17 mouse cellular contexts compared by ENCODE assay signal in the genomic region with DNA sequence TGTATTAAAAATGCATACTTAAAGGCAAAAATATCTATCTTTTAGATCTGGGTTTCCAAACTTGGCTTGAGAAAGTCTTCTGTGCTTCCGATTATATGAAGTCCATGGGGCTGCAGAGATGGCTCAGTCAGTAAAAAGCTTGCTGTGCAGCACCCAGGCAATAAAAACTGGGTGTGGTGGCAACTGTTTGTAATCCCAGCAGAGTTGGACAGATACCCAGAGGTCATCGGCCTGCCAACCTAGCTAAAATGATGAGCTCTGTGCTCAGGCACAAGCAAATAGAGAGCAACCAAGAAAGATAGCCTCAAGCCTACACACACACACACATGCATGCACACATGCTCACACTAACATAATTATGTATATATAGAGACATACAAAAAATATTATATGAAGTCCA.
"Had no signal": no experiment of that assay in that cellular context is flagged by ENCODE, and none has a peak within 500 bp of the region (broad histone marks: within the 10 kb centered on the region; RNA-seq: fewer than 3 reads in every experiment).

No protein-coding gene starts in this region.

- H3K27ac ChIP-seq: kidney, postnatal 0 days; limb, embryonic 12.5 days; limb, embryonic 15.5 days; liver, embryonic 14.5 days; midbrain, embryonic 10.5 days; midbrain, embryonic 13.5 days had no signal

- H3K4me3 ChIP-seq: limb, embryonic 12.5 days; limb, embryonic 15.5 days; megakaryocyte, embryonic 14.5 days; midbrain, embryonic 10.5 days; midbrain, embryonic 13.5 days had no signal

- DNase-seq: kidney, adult 2 months; kidney, postnatal 36 days; left cerebral cortex, postnatal 4 days; liver, postnatal 0 days; lung, embryonic 14.5 days; lung, postnatal 36 days; thymus, adult 18-20 months; thymus, postnatal 36 days had no signal

- ATAC-seq: liver, postnatal 0 days; lung, postnatal 0 days; midbrain, embryonic 13.5 days; midbrain, embryonic 16.5 days had no signal
